Mouse (Mus musculus) liver, postnatal 0 days (tissue): ENCODE data around the gene Ints6.

Experiments used
- CTCF ChIP-seq: sonication (generic); IDR thresholded peaks from 2 replicates; pipeline ENCODE4 v1.5.1; 2016; ENCODE audit warnings: antibody characterized with exemption, low read depth
- EP300 ChIP-seq: IDR thresholded peaks from 2 replicates; pipeline ENCODE4 v1.6.1; 2016; ENCODE audit warnings: antibody characterized with exemption, low read depth, mild to moderate bottlenecking

GRCm38 (mm10) chr14:62758714-62759113 lies 2.3 kb downstream of the Ints6 start:
- TF ChIP-seq CTCF: no peak
- no peak for TF ChIP-seq EP300
